Mouse (Mus musculus) lung, adult 2 months (tissue): ENCODE data around the gene Irf3.

Experiments
- CTCF ChIP-seq: fragments of 200-500 bp; IDR thresholded peaks from 2 replicates; pipeline ENCODE4 v1.5.1; 2011; ENCODE audit warnings: mild to moderate bottlenecking, low read length, control low read depth; ENCODE audit not compliant: insufficient read depth
- POLR2A ChIP-seq: fragments of 200-500 bp; IDR thresholded peaks from 2 replicates; pipeline ENCODE4 v1.6.1; 2011; ENCODE audit warnings: low read depth, mild to moderate bottlenecking, control low read depth, low read length, borderline replicate concordance; ENCODE audit errors: extremely low read depth

DNA sequence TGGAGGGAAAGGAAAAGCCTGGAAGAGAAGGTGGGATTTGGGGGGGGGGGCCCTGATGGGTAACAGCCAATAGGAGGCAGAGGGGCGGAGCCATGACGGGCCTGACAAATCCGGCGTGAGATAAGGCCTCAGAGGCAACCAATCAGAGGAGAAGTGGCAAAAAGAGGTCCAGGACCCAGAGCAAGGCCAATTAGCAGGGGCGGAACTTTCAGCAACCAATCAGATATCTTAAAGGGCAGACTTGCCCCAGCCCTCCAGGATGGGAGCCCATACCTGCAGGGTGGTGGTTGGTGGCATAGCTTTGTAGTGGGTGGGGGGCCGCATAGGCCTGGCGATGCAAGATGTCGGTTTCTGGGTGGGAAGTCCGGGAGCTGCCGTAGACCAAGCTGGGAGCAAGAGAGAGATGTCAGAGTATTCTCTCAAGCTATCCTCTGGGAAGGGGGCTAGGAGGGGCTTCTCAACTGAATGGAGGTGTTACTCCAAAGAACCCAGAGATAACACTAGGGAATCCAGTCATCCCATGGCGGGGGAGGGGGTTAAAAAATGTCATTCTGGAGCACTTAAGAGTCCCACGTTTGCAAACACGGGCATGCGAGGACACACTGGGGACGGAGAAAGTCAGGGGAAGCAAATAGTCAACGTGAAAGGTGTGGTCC, 53.6 kb downstream of the Irf3 start:
- no peak for TF ChIP-seq CTCF
- no peak for TF ChIP-seq POLR2A
